Mouse (Mus musculus): ENCODE results near the gene Vmn2r87. TPM values are rescaled to one million over a fixed set of nuclear protein-coding genes. Genes with fewer than 3 reads are reported as not detected.
"Not testable (repeated sequence)": the region's sequence is repeated elsewhere in the genome, so short reads cannot be mapped to it uniquely, and the experiment has no call there.

The Vmn2r87 gene
- not detected in 2 replicates for total RNA-seq (2017)

- ATAC-seq (replicated peaks; ENCODE audit: low read depth, poor library complexity, severe bottlenecking): no peak
Observed at GRCm38 (mm10) chr10:130497296-130497695, at the start of gene Vmn2r87. TSS of gene Vmn2r87 (minus strand) at chr10:130497396.

- not testable (repeated sequence) for ATAC-seq (replicated peaks; ENCODE audit: low read depth, poor library complexity, severe bottlenecking)
Observed at GRCm38 (mm10) chr10:130544331-130544730, 47.1 kb upstream of the Vmn2r87 start.

- peak; percentile 98 for ATAC-seq (replicated peaks; ENCODE audit: low read depth, poor library complexity, severe bottlenecking)
Observed at GRCm38 (mm10) chr10:130541931-130542691, 44.9 kb upstream of the Vmn2r87 start.

GRCm38 (mm10) chr10:130536101-130536500 is 38.9 kb upstream of the Vmn2r87 start:
- peak; percentile 89 for ATAC-seq (replicated peaks; ENCODE audit: low read depth, poor library complexity, severe bottlenecking)

GRCm38 (mm10) chr10:130527926-130528325 is 30.7 kb upstream of the Vmn2r87 start:
- no peak for ATAC-seq (replicated peaks; ENCODE audit: low read depth, poor library complexity, severe bottlenecking)

- ATAC-seq (replicated peaks; ENCODE audit: low read depth, poor library complexity, severe bottlenecking): peak; percentile 94
Observed at GRCm38 (mm10) chr10:130470311-130470760, 26.9 kb downstream of the Vmn2r87 start.

- ATAC-seq (replicated peaks; ENCODE audit: low read depth, poor library complexity, severe bottlenecking): not testable (repeated sequence)
Observed at GRCm38 (mm10) chr10:130455950-130456349, 41.2 kb downstream of the Vmn2r87 start, which contains the start of gene Vmn2r86. TSS of gene Vmn2r86 (minus strand) at chr10:130456050.

GRCm38 (mm10) chr10:130444776-130445175 is 52.4 kb downstream of the Vmn2r87 start:
- ATAC-seq (replicated peaks; ENCODE audit: low read depth, poor library complexity, severe bottlenecking): no peak

GRCm38 (mm10) chr10:130434185-130434898 is 62.9 kb downstream of the Vmn2r87 start:
- not testable (repeated sequence) for ATAC-seq (replicated peaks; ENCODE audit: low read depth, poor library complexity, severe bottlenecking)

GRCm38 (mm10) chr10:130429603-130430002 is 67.6 kb downstream of the Vmn2r87 start, which contains the start of gene Vmn2r85:
TSS of gene Vmn2r85 (minus strand) at chr10:130429703.
- not testable (repeated sequence) for ATAC-seq (replicated peaks; ENCODE audit: low read depth, poor library complexity, severe bottlenecking)

GRCm38 (mm10) chr10:130422368-130422767 is 74.8 kb downstream of the Vmn2r87 start:
- ATAC-seq (replicated peaks; ENCODE audit: low read depth, poor library complexity, severe bottlenecking): not testable (repeated sequence)

Other genes starting within 250 kb of the Vmn2r87 start
- gene Neurod4, start 217.2 kb downstream of the Vmn2r87 start, total RNA-seq (2017): not detected in 2 replicates
- 85.8 and 126 TPM in 2 replicates for gene Tespa1, start 174.5 kb downstream of the Vmn2r87 start, total RNA-seq (2017)
- gene Vmn2r84, start 103.1 kb downstream of the Vmn2r87 start, total RNA-seq (2017): under 0.01 TPM in 1 of 2 replicates, not detected in the other
- not detected in 2 replicates for gene Vmn2r85, start 67.7 kb downstream of the Vmn2r87 start, total RNA-seq (2017)
- gene Vmn2r86, start 41.3 kb downstream of the Vmn2r87 start, total RNA-seq (2017): not detected in 2 replicates

Data from common myeloid progenitor, adult 5-6 weeks (primary cell).